Comparison of ENCODE assay signal across 26 mouse cellular contexts in the genomic region with DNA sequence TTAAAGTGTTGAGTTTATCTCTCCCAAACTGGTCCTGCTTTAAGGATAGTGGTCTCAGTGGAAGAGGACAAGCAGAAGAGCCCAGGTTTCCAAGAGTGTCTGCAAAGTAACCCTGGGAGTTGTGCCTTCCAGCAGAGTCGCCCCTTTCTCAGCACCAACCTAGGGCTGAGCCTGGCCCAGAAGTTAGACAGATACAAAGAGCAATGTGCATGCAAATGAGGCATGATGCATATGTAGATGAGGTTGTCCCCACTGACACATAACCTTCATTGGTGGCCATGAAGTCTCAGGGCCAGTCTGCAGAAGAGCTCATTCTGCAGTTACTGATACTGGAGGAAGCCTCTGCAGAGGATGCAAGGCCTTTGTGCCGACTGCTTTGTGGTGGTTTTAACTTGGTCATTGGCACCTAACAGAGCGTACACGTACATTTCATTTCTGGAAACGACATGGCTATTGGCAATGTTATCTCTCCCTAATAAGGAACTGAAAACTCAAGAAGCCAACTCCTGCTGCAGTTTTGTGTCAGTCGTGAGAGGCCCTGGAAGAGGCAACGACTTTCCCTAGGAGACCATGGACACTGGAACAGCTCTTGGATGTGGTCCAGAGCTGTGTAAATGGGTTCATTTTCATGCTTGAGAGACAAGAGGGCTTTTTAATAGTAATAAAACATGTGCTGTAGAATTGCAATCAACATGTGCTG.
DNase-seq lines count a peak whose midpoint lies in the region; ATAC-seq and TF ChIP-seq lines count a peak whose summit lies in the region.
"Had no signal": no experiment of that assay in that cellular context is flagged by ENCODE, and none has a peak within 500 bp of the region (broad histone marks: within the 10 kb centered on the region; RNA-seq: fewer than 3 reads in every experiment).

No protein-coding gene starts in this region.

- no peaks in the 10 kb centered on the region for H3K27me3 ChIP-seq in hindbrain, postnatal 0 days (ENCODE audit: insufficient read depth, low read length)
- H3K27me3 ChIP-seq: embryonic facial prominence, embryonic 15.5 days; intestine, embryonic 15.5 days; stomach, embryonic 15.5 days had no signal

- H3K9me3 ChIP-seq in hindbrain, postnatal 0 days (ENCODE audit: low read length): no peaks in the 10 kb centered on the region
- H3K9me3 ChIP-seq: embryonic facial prominence, embryonic 15.5 days; intestine, embryonic 15.5 days; limb, embryonic 10.5 days; stomach, embryonic 15.5 days had no signal

- ATAC-seq in hindbrain, postnatal 0 days: peak; percentile 58; the same call in 1 of the 2 replicates
- ATAC-seq in CD4-positive, CD25-positive, alpha-beta regulatory T cell, adult 4 months: no peak
- ATAC-seq: activated CD4-positive, CD25-positive, alpha-beta regulatory T cell, adult 4 months; forebrain, embryonic 16.5 days; intestine, embryonic 15.5 days; liver, postnatal 0 days had no signal

- H3K36me3 ChIP-seq in hindbrain, postnatal 0 days (ENCODE audit: insufficient read depth, low read length): no peaks in the 10 kb centered on the region
- H3K36me3 ChIP-seq: embryonic facial prominence, embryonic 15.5 days; intestine, embryonic 15.5 days; limb, embryonic 10.5 days; stomach, embryonic 15.5 days had no signal

- DNase-seq in cerebellum, postnatal 10 days: peak; percentile 21 to 36
- no peak for DNase-seq in cerebellum, adult 9-11 months
- peak; percentile 9 for DNase-seq in left cerebral cortex, postnatal 4 days
- DNase-seq in left cerebral cortex, postnatal 14 days (ENCODE audit: low spot score in 2 of 2): no peak
- DNase-seq in ZHBTc4 (ENCODE audit: low read depth, low spot score): peak; percentile 19
- DNase-seq in hindbrain, postnatal 0 days (ENCODE audit: low spot score): peak; percentile 63
- DNase-seq: B cell, adult 2 months; cerebellum, adult 2 months; heart, postnatal 4 days; kidney, adult 8-10 months; kidney, postnatal 10 days; liver, postnatal 0 days; lung, postnatal 14 days; right cerebral cortex, adult 18-20 months; right cerebral cortex, postnatal 4 days; thymus, postnatal 25 days had no signal

- no peak overlapping the region for H3K4me2 ChIP-seq in hindbrain, postnatal 0 days (ENCODE audit: low read depth, low read length)
- H3K4me2 ChIP-seq: embryonic facial prominence, embryonic 15.5 days; intestine, embryonic 15.5 days; liver, embryonic 11.5 days; midbrain, embryonic 11.5 days; stomach, embryonic 15.5 days had no signal

- no peak overlapping the region for H3K4me3 ChIP-seq in hindbrain, postnatal 0 days (ENCODE audit: low read length)
- H3K4me3 ChIP-seq: embryonic facial prominence, embryonic 15.5 days; intestine, embryonic 15.5 days; left cerebral cortex, adult 2 months; limb, embryonic 10.5 days; stomach, embryonic 15.5 days had no signal

- peak overlapping the region; percentile 66; the same call in 1 of the 2 replicates for H3K27ac ChIP-seq in hindbrain, postnatal 0 days
- H3K27ac ChIP-seq: embryonic facial prominence, embryonic 15.5 days; intestine, embryonic 15.5 days; left cerebral cortex, adult 2 months; limb, embryonic 10.5 days; stomach, embryonic 15.5 days had no signal

- intact Hi-C loops in left cerebral cortex, postnatal 4 days (cut with DNase I): no loop called here
- intact Hi-C loops in left cerebral cortex, postnatal 14 days (cut with DNase I): no loop called here

- 26% methylated on average over 7 of the region's 7 CpGs for WGBS in hindbrain, postnatal 0 days

- peaks cover 5% of the 10 kb centered on the region; the same call in 1 of the 2 replicates for H3K4me1 ChIP-seq in hindbrain, postnatal 0 days (ENCODE audit: insufficient read depth, low read length)
- H3K4me1 ChIP-seq: embryonic facial prominence, embryonic 15.5 days; intestine, embryonic 15.5 days; stomach, embryonic 15.5 days had no signal

- no peak for TF ChIP-seq CTCF in hindbrain, postnatal 0 days (IDR thresholded peaks at IDR 0.05; ENCODE audit: low read depth)

- no peak overlapping the region for H3K9ac ChIP-seq in hindbrain, postnatal 0 days (replicated peaks; ENCODE audit: low read length)
- H3K9ac ChIP-seq: embryonic facial prominence, embryonic 15.5 days; intestine, embryonic 15.5 days; liver, postnatal 0 days; stomach, embryonic 15.5 days had no signal

Comparison
In these comparisons a context has a peak if more than half of its experiments do, and no peak if none do; other contexts are left out.
1. DNase-seq: peak in cerebellum, postnatal 10 days (2 of 2), left cerebral cortex, postnatal 4 days (single experiment), ZHBTc4 (single experiment) and hindbrain, postnatal 0 days (single experiment); none in cerebellum, adult 9-11 months (single experiment) and left cerebral cortex, postnatal 14 days (0 of 2).